Mouse (Mus musculus) erythroblast, embryonic 14.5 days (primary cell): ENCODE data around the gene Ccdc155.

Experiments used
- GATA1 ChIP-seq: IDR thresholded peaks from 2 replicates; pipeline ENCODE4 v1.6.1; 2012; ENCODE audit warnings: low read length, inconsistent platforms, mixed read lengths
- TAL1 ChIP-seq: IDR thresholded peaks from 3 replicates; pipeline ENCODE4 v1.6.1; 2012; ENCODE audit warnings: low read length, inconsistent platforms, mixed read lengths

- TF ChIP-seq TAL1 (no peak), GATA1 (no peak)
These were observed 39.9 kb downstream of the Ccdc155 start for GRCm38 (mm10) chr7:45164833-45165232.
